Comparison of ENCODE assay signal across 13 mouse cellular contexts in the genomic region with DNA sequence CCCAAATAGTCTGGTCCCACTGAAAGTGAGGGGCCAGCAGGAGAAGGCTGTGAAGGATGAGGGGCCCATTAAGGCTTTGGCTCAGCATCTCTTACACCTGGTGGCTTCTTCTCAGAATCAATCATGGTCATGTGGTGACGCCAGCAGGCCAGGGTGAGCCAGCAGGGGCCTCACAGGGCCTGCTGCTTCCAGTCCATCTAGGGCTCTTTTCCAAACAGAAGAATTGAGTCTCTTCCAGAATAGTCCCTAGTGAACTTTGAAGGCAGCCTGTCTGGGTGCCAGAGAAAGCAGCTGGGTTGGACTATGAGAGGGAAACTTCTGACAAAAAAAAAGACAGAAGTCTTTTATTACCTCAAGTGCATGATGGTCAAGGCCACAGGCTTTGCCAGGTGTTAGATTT.
DNase-seq lines count a peak whose midpoint lies in the region.
"Had no signal": no experiment of that assay in that cellular context is flagged by ENCODE, and none has a peak within 500 bp of the region (broad histone marks: within the 10 kb centered on the region; RNA-seq: fewer than 3 reads in every experiment).

No protein-coding gene starts in this region.

- peak; percentile 23 to 31 for DNase-seq in cerebellum, postnatal 14 days
- DNase-seq in cerebellum, adult 9-10 months: no peak
- peak; percentile 69 for DNase-seq in left cerebral cortex, postnatal 4 days
- DNase-seq in left cerebral cortex, adult 18-20 months (ENCODE audit: low spot score in 2 of 2): no peak
- DNase-seq in gastrocnemius, postnatal 10 days: peak; percentile 41
- peak; percentile 4 for DNase-seq in heart, postnatal 25 days (ENCODE audit: low spot score)
- no peak for DNase-seq in testis, postnatal 10 days (ENCODE audit: low spot score)
- DNase-seq in yolk sac, embryonic 10.5 days (ENCODE audit: low spot score): no peak
- DNase-seq: B cell, adult 2 months; cerebellum, adult 9-11 months; forebrain, postnatal 0 days; kidney, postnatal 25 days; thymus, postnatal 36 days had no signal

- intact Hi-C loops in left cerebral cortex, postnatal 4 days (cut with DNase I): no loop called here
- intact Hi-C loops in heart, postnatal 25 days (cut with DNase I): no loop called here

Comparison
In these comparisons a context has a peak if more than half of its experiments do, and no peak if none do; other contexts are left out.
1. DNase-seq: peak in cerebellum, postnatal 14 days (2 of 2), left cerebral cortex, postnatal 4 days (single experiment), gastrocnemius, postnatal 10 days (single experiment) and heart, postnatal 25 days (single experiment); none in cerebellum, adult 9-10 months (single experiment), left cerebral cortex, adult 18-20 months (0 of 2), testis, postnatal 10 days (single experiment) and yolk sac, embryonic 10.5 days (single experiment).